Mouse (Mus musculus) thymus, postnatal 4 days (tissue): ENCODE measurements around the gene Atp6v1g2.
A peak's percentile ranks its signal among the peaks of the same experiment; 100 is the strongest.

ENCODE experiments used
- DNase-seq: peaks from one replicate; pipeline ENCODE4 v3.0.0; 2021

The Atp6v1g2 gene

GRCm38 (mm10) chr17:35233114-35233980 lies at the start of gene Atp6v1g2:
Gene Atp6v1g2 (plus strand): TSS chr17:35233660.
- peak; percentile 41 for DNase-seq

- peak; percentile 96 for DNase-seq
Observed at GRCm38 (mm10) chr17:35185639-35186611, 47.5 kb upstream of the Atp6v1g2 start.

GRCm38 (mm10) chr17:35186681-35187080 lies 46.8 kb upstream of the Atp6v1g2 start:
- peak; percentile 79 for DNase-seq

GRCm38 (mm10) chr17:35187345-35187744 lies 46.1 kb upstream of the Atp6v1g2 start:
- DNase-seq = no peak

GRCm38 (mm10) chr17:35187959-35188610 lies 45.4 kb upstream of the Atp6v1g2 start, which contains the start of gene Lst1:
Gene Lst1 (minus strand): TSS chr17:35188439.
- no peak for DNase-seq

- no peak for DNase-seq
Observed at GRCm38 (mm10) chr17:35189186-35189585, 44.3 kb upstream of the Atp6v1g2 start.

GRCm38 (mm10) chr17:35190096-35190495 lies 43.4 kb upstream of the Atp6v1g2 start:
- DNase-seq = peak; percentile 66

- DNase-seq = no peak
Observed at GRCm38 (mm10) chr17:35191723-35192122, 41.7 kb upstream of the Atp6v1g2 start.

GRCm38 (mm10) chr17:35192924-35193323 lies 40.5 kb upstream of the Atp6v1g2 start:
- peak; percentile 31 for DNase-seq

GRCm38 (mm10) chr17:35193881-35194843 lies 39.3 kb upstream of the Atp6v1g2 start, which contains the start of gene Ltb:
Gene Ltb (plus strand): TSS chr17:35194439.
- peak; percentile 89 for DNase-seq

GRCm38 (mm10) chr17:35194844-35195630 lies 38.4 kb upstream of the Atp6v1g2 start:
- DNase-seq = peak; percentile 62

- DNase-seq = peak; percentile 99
Observed at GRCm38 (mm10) chr17:35195631-35196320, 37.7 kb upstream of the Atp6v1g2 start.

GRCm38 (mm10) chr17:35196321-35196641 lies 37.2 kb upstream of the Atp6v1g2 start:
- peak; percentile 54 for DNase-seq

- DNase-seq = peak; percentile 45
Observed at GRCm38 (mm10) chr17:35197126-35197525, 36.3 kb upstream of the Atp6v1g2 start.

GRCm38 (mm10) chr17:35198029-35198428 lies 35.4 kb upstream of the Atp6v1g2 start:
- peak; percentile 15 for DNase-seq

GRCm38 (mm10) chr17:35198946-35199345 lies 34.5 kb upstream of the Atp6v1g2 start:
- DNase-seq = peak; percentile 25

GRCm38 (mm10) chr17:35200398-35200797 lies 33.1 kb upstream of the Atp6v1g2 start:
- DNase-seq = peak; percentile 77

- peak; percentile 46 for DNase-seq
Observed at GRCm38 (mm10) chr17:35201128-35201527, 32.3 kb upstream of the Atp6v1g2 start.

- peak; percentile 75 for DNase-seq
Observed at GRCm38 (mm10) chr17:35201787-35202186, 31.7 kb upstream of the Atp6v1g2 start, which contains the start of gene Tnf. Gene Tnf (minus strand): TSS chr17:35202007.

- DNase-seq = peak; percentile 18
Observed at GRCm38 (mm10) chr17:35202442-35202841, 31.0 kb upstream of the Atp6v1g2 start.
